Mouse (Mus musculus): ENCODE data around the gene Dnase1l3.

Gene Dnase1l3

GRCm38 (mm10) chr14:7932151-7932550 is 62.2 kb downstream of the Dnase1l3 start:
- DNase-seq: no peak

- no peak for DNase-seq
These were observed 65.3 kb downstream of the Dnase1l3 start for GRCm38 (mm10) chr14:7929029-7929428.

GRCm38 (mm10) chr14:7928362-7928761 is 66.0 kb downstream of the Dnase1l3 start:
- DNase-seq: no peak

GRCm38 (mm10) chr14:7923635-7924034 is 70.7 kb downstream of the Dnase1l3 start:
- DNase-seq: no peak

- no peak for DNase-seq
These were observed 72.9 kb downstream of the Dnase1l3 start for GRCm38 (mm10) chr14:7921459-7921858.

DNA sequence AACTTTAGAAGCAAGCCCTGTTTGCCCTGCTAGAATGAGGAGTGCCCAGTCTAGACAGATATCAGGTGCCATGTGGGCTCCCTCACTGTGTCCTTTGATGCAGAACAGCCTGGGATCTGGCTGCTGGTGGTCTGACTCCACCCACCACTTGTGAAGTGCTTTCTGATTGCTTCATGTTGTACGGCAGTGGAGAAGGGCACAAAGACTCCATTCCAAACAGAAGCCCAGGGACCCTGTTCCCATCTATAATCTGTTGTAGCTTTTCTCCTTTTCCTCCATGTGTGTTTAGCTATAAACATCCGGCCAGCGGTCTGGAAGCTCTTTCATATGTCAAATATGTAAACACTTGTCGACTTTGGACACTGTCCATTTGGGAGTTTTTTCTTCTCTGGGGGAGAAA is 74.5 kb downstream of the Dnase1l3 start:
- DNase-seq: no peak

GRCm38 (mm10) chr14:7919309-7919708 is 75.1 kb downstream of the Dnase1l3 start:
- no peak for DNase-seq

- DNase-seq: no peak
These were observed 76.0 kb downstream of the Dnase1l3 start for GRCm38 (mm10) chr14:7918150-7918991.

Data from cerebellum, adult 18-20 months (tissue).